Mouse (Mus musculus) kidney, postnatal 10 days (tissue): Measurements from ENCODE around the gene Vmn2r36.
"Not testable (repeated sequence)": the region's sequence is repeated elsewhere in the genome, so short reads cannot be mapped to it uniquely, and the experiment has no call there.

ENCODE experiments used
- DNase-seq: peaks from one replicate; pipeline ENCODE4 v3.0.0; 2021; ENCODE audit warnings: mixed read lengths

Vmn2r36 gene

GRCm38 (mm10) chr7:7902395-7902794, at the start of gene Vmn2r36:
Gene Vmn2r36 (minus strand): TSS chr7:7902495.
- not testable (repeated sequence) for DNase-seq
